Mouse (Mus musculus) kidney, embryonic 14.5 days (tissue): ENCODE measurements at regions not wholly inside any gene's neighbourhood (a gene's known extent, or its start where the extent isn't known, plus 50 kb on each side); places are given as distances from the start of the nearest gene placed in this dataset.

Experiments used
- ATAC-seq: fragments of 200-750 bp; cut with Nextera tagmentation; 2 replicates; pipeline ENCODE4 v1.8.0; 2017; ENCODE audit warnings: moderate number of reproducible peaks, mild to moderate bottlenecking, moderate TSS enrichment, moderate library complexity; ENCODE audit not compliant: low FRiP score, low TSS enrichment
- H3K27ac ChIP-seq: fragments of 300-500 bp; sonication (generic); 2 replicates; pipeline ENCODE4 v1.5.1; 2014; ENCODE audit warnings: low read depth, mild to moderate bottlenecking, low read length, moderate library complexity, mixed read lengths
- H3K27me3 ChIP-seq: fragments of 300-500 bp; sonication (generic); 2 replicates; pipeline ENCODE4 v1.6.1; 2014; ENCODE audit warnings: mild to moderate bottlenecking, low read length; ENCODE audit not compliant: control insufficient read depth, insufficient read depth
- H3K36me3 ChIP-seq: fragments of 300-500 bp; sonication (generic); 2 replicates; pipeline ENCODE4 v1.6.1; 2014; ENCODE audit warnings: low read length, mixed read lengths; ENCODE audit not compliant: control insufficient read depth, insufficient read depth
- H3K4me1 ChIP-seq: fragments of 300-500 bp; sonication (generic); 2 replicates; pipeline ENCODE4 v1.6.1; 2014; ENCODE audit warnings: low read length, mixed read lengths; ENCODE audit not compliant: control insufficient read depth, insufficient read depth
- H3K4me2 ChIP-seq: fragments of 300-500 bp; sonication (generic); replicated peaks from 2 replicates; pipeline ENCODE4 v1.6.1; 2014; ENCODE audit warnings: low read depth, mild to moderate bottlenecking, low read length
- H3K4me3 ChIP-seq: fragments of 300-500 bp; sonication (generic); 2 replicates; pipeline ENCODE4 v1.5.1; 2014; ENCODE audit warnings: mild to moderate bottlenecking, low read length
- H3K9ac ChIP-seq: fragments of 300-500 bp; sonication (generic); 2 replicates; pipeline ENCODE4 v1.6.1; 2014; ENCODE audit warnings: low read depth, mild to moderate bottlenecking, low read length, moderate library complexity
- H3K9me3 ChIP-seq: fragments of 300-500 bp; sonication (generic); 2 replicates; pipeline ENCODE4 v1.6.1; 2016; ENCODE audit warnings: low read length; ENCODE audit not compliant: control insufficient read depth
- WGBS: fragments of 180-500 bp; shearing (Covaris S2); extraction: QIAGEN DNeasy Blood & Tissue Kit; methylation state at CpG from one replicate; pipeline ENCODE4 v1.1.7; 2014; 5-methylcytosine and 5-hydroxymethylcytosine counted together

GRCm38 (mm10) chr7:72753053-72753559 lies 446.7 kb upstream of the Mctp2 start:
- no peak overlapping the region for H3K4me2 ChIP-seq
- H3K9ac ChIP-seq, result no peak overlapping the region
- H3K27ac ChIP-seq, result no peak overlapping the region
- WGBS, result 69% methylated on average over 3 of the region's 3 CpGs
- H3K36me3 ChIP-seq, result no peaks in the 10 kb centered on the region
- H3K4me3 ChIP-seq, result no peak overlapping the region
- H3K4me1 ChIP-seq, result 0 out of 2 replicates have a peak, but pooled peaks cover 3% of the 10 kb centered on the region
- ATAC-seq, result no peak
- no peaks in the 10 kb centered on the region for H3K9me3 ChIP-seq
- H3K27me3 ChIP-seq, result no peaks in the 10 kb centered on the region

GRCm38 (mm10) chr7:72762711-72763110 lies 456.3 kb upstream of the Mctp2 start:
- H3K4me1 ChIP-seq, result no peaks in the 10 kb centered on the region
- no peak overlapping the region for H3K27ac ChIP-seq
- H3K4me3 ChIP-seq, result no peak overlapping the region
- H3K9ac ChIP-seq, result no peak overlapping the region
- H3K27me3 ChIP-seq, result no peaks in the 10 kb centered on the region
- no peak for ATAC-seq
- H3K4me2 ChIP-seq, result no peak overlapping the region
- no peaks in the 10 kb centered on the region for H3K9me3 ChIP-seq
- 53% methylated on average over 1 of the region's 1 CpGs for WGBS
- H3K36me3 ChIP-seq, result no peaks in the 10 kb centered on the region

- Histone ChIP-seq H3K27ac (no peak overlapping the region), H3K4me3 (no peak overlapping the region), H3K4me1 (no peaks in the 10 kb centered on the region), H3K27me3 (no peaks in the 10 kb centered on the region), H3K9me3 (no peaks in the 10 kb centered on the region), H3K36me3 (no peaks in the 10 kb centered on the region), H3K9ac (no peak overlapping the region), H3K4me2 (no peak overlapping the region)
- ATAC-seq, result no peak
- WGBS, result 37% methylated on average over 4 of the region's 4 CpGs
Measured at GRCm38 (mm10) chr7:72768705-72769104, 462.3 kb upstream of the Mctp2 start.

GRCm38 (mm10) chr7:72774031-72774770 lies 467.8 kb upstream of the Mctp2 start:
- H3K9ac ChIP-seq, result no peak overlapping the region
- H3K4me3 ChIP-seq, result no peak overlapping the region
- no peaks in the 10 kb centered on the region for H3K9me3 ChIP-seq
- H3K27ac ChIP-seq, result no peak overlapping the region
- no peak for ATAC-seq
- H3K4me2 ChIP-seq, result no peak overlapping the region
- H3K36me3 ChIP-seq, result no peaks in the 10 kb centered on the region
- no peaks in the 10 kb centered on the region for H3K27me3 ChIP-seq
- WGBS, result 69% methylated on average over 3 of the region's 3 CpGs
- no peaks in the 10 kb centered on the region for H3K4me1 ChIP-seq

- Histone ChIP-seq H3K27me3 (no peaks in the 10 kb centered on the region), H3K36me3 (no peaks in the 10 kb centered on the region)
- WGBS, result 56% methylated on average over 3 of the region's 3 CpGs
Measured at GRCm38 (mm10) chr7:72774771-72775119, 468.3 kb upstream of the Mctp2 start.

GRCm38 (mm10) chr7:72787306-72787705 lies 480.9 kb upstream of the Mctp2 start:
- H3K4me3 ChIP-seq, result no peak overlapping the region
- no peak overlapping the region for H3K4me2 ChIP-seq
- H3K9ac ChIP-seq, result no peak overlapping the region
- H3K4me1 ChIP-seq, result no peaks in the 10 kb centered on the region
- WGBS, result 80% methylated on average over 1 of the region's 1 CpGs
- H3K36me3 ChIP-seq, result no peaks in the 10 kb centered on the region
- H3K27ac ChIP-seq, result no peak overlapping the region
- no peak for ATAC-seq
- no peaks in the 10 kb centered on the region for H3K27me3 ChIP-seq
- H3K9me3 ChIP-seq, result no peaks in the 10 kb centered on the region

More at GRCm38 (mm10) chr7:72774771-72775119, 468.3 kb upstream of the Mctp2 start:
- no peak overlapping the region for H3K4me3 ChIP-seq
- ATAC-seq, result no peak
- H3K4me1 ChIP-seq, result no peaks in the 10 kb centered on the region
- no peaks in the 10 kb centered on the region for H3K9me3 ChIP-seq
- H3K4me2 ChIP-seq, result no peak overlapping the region
- H3K27ac ChIP-seq, result no peak overlapping the region
- no peak overlapping the region for H3K9ac ChIP-seq

GRCm38 (mm10) chr7:72788261-72788660 lies 481.9 kb upstream of the Mctp2 start:
- H3K9me3 ChIP-seq, result no peaks in the 10 kb centered on the region
- no peaks in the 10 kb centered on the region for H3K27me3 ChIP-seq
- no peak overlapping the region for H3K4me2 ChIP-seq
- H3K9ac ChIP-seq, result no peak overlapping the region
- H3K27ac ChIP-seq, result no peak overlapping the region
- no peak for ATAC-seq
- 6% methylated on average over 2 of the region's 2 CpGs for WGBS
- H3K36me3 ChIP-seq, result no peaks in the 10 kb centered on the region
- H3K4me1 ChIP-seq, result no peaks in the 10 kb centered on the region
- no peak overlapping the region for H3K4me3 ChIP-seq

GRCm38 (mm10) chr7:72822142-72822541 lies 515.7 kb upstream of the Mctp2 start:
- H3K4me2 ChIP-seq, result no peak overlapping the region
- H3K27me3 ChIP-seq, result no peaks in the 10 kb centered on the region
- H3K4me1 ChIP-seq, result no peaks in the 10 kb centered on the region
- no peak overlapping the region for H3K4me3 ChIP-seq
- peaks cover under 1% of the 10 kb centered on the region; the same call in 1 of the 2 replicates for H3K9me3 ChIP-seq
- H3K9ac ChIP-seq, result no peak overlapping the region
- WGBS, result 89% methylated on average over 3 of the region's 3 CpGs
- no peaks in the 10 kb centered on the region for H3K36me3 ChIP-seq
- H3K27ac ChIP-seq, result no peak overlapping the region
- ATAC-seq, result no peak

- Histone ChIP-seq H3K27ac (no peak overlapping the region), H3K4me1 (no peaks in the 10 kb centered on the region), H3K27me3 (no peaks in the 10 kb centered on the region), H3K4me3 (no peak overlapping the region), H3K9ac (no peak overlapping the region), H3K36me3 (no peaks in the 10 kb centered on the region), H3K4me2 (no peak overlapping the region), H3K9me3 (peaks cover 4% of the 10 kb centered on the region; the same call in 1 of the 2 replicates)
- no peak for ATAC-seq
- 61% methylated on average over 3 of the region's 3 CpGs for WGBS
Measured at GRCm38 (mm10) chr7:72826597-72826996, 520.2 kb upstream of the Mctp2 start.
